Mouse (Mus musculus) megakaryocyte, adult 5-6 weeks (primary cell): ENCODE measurements around the gene Pld5. TPM values are rescaled to one million over a fixed set of nuclear protein-coding genes. Genes with fewer than 3 reads are reported as not detected.
A peak's percentile ranks its signal among the peaks of the same experiment; 100 is the strongest.

ENCODE experiments used
- ATAC-seq: 2 replicates; pipeline ENCODE4 v1.8.0; 2016; ENCODE audit warnings: mild to moderate bottlenecking, inconsistent platforms; ENCODE audit not compliant: poor library complexity, severe bottlenecking
- total RNA-seq, 2 experiments: library from RNA; stranded (forward) in 1 of 2; stranded (reverse) in 1 of 2; fragments of 153-499, 151-499 nt in 1 of 2; fragments of 221-1000, 200-1000 nt in 1 of 2; gene quantifications; 2 replicates each; pipeline versions ENCODE4 v1.2.3 to v1.2.4; 2015 to 2017

Gene Pld5
- total RNA-seq, 2 experiments from 2014 or later, result not detected

DNA sequence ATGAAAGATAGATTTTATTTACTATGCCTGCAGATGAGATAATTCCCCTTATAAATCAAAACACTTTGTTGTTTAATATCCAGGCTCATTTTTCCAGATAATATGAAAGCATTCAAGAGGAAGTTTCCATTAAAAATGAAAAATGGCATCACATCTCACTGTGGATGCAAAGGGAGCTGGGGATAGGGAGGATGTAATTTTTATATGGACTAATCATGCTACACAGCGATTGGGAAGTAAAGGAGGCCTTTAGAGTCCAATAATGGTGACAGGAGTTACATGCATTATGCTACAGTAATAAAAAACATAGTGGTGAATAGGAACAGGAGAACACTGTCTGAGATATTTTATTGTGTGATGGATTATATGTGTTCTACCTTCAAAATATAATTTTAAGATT lies 100.1 kb downstream of the Pld5 start:
- no peak for ATAC-seq

DNA sequence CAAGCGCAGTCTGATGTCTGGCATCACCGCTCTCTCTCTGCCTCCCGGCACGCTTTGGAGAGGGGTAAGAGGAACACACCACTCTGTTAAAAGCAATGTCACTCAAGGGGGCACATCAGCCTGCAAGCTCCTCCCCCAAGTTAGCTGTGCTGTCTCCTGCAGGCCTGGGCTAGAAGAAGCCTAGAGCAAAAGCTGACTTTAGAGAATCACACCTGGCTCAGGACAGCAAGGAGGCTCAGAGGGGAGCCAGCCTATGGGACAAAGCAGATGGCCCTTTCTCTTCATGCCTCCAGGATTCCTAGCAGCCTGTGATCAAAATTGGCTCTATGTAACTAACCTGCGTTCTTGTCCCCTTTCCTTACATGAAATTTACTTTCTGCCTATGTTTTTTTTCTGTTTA lies 107.3 kb downstream of the Pld5 start:
- no peak for ATAC-seq

DNA sequence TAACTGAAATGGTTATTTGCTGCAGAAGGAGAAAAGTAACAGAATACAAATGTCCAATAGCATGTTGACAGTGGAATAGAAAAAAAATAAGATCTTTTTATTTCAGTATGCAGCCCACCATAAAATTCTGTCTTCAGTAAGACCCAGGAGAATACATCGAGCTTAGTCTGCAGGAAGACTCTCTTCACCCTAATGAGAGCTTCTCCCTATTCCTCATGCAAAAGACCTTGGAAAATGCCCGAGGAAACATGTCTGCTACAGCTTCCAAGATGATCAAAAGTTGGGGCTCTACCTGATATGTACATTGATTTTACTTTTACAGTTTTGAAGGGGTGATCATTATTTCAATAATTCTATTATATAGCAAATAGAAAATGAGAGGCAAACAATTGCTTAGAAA lies 108.0 kb downstream of the Pld5 start:
- ATAC-seq, result no peak

DNA sequence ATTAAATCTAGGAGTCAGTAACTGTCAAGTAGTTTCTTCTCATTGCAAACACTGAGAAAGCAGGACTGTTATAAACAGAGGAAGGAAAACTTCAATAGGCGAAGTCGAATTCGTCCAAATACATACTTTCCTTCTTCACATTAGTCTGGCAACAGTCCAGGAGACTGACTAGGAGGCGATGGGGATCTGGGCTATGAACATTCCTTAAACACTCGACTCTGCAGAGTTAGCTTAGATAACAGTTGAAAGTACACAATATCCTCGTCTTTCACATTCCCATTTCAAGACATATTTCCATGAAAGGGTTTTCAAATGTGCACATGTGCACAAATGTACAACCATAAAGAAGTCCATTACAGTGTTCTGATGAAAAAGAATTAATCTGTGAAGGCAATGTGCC lies 129.8 kb downstream of the Pld5 start:
- ATAC-seq, result no peak

DNA sequence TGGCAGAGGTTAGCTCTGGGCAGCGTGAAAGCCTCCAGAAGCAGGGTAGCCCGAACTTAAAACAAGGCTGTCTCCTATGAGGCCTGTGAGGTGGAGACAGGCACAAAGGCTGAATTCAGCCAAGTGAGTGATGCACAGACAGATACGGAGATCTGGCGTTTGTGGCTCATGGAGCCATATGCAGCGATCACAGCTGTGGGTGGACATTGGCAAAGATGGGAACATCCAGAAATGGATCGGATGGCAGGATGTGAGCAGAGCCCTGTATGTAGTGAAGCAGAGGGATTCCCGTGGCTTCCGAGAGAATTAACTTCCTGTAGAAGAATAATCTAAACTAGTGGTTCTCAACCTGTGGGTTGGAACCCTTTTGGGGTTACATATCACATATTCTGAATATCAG lies 140.7 kb downstream of the Pld5 start:
- ATAC-seq, result no peak

DNA sequence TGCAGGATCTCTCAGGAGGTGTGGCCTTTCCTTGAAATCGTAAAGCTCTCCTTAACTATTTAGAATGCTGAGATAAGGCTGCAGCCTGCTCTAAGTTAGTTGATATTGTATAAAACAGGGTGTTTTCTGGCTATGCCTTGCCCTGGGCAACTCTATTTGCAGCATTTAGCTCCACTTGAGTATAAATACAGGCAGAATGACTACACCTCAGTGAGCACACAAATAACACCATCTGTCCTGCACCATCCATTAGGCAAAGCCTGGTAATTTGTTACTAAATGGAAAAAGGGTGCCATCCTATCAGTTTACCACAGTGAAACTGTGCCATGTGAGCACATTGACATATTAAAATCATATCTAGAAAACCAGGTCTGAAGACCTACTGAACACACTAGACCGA lies 149.3 kb downstream of the Pld5 start:
- no peak for ATAC-seq

DNA sequence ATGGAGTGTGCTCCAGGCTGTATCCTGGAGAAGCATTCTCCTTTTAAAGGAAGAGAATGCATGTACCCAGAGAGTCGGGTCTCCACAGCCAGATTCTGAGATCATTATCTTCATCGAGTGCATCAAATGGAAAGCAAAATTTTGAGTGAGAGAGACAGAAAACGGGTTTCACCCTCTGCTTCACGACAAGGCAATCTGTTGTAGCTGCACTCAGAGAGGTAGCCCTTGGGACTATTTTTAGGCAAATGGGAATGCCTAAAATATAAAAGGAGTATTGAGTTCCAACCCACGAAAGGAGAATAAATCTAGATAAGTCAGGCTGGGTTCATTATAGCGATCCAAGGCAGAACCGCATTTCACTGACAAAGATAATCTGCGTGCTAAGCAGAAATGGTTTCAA lies 150.7 kb downstream of the Pld5 start:
- ATAC-seq, result no peak

DNA sequence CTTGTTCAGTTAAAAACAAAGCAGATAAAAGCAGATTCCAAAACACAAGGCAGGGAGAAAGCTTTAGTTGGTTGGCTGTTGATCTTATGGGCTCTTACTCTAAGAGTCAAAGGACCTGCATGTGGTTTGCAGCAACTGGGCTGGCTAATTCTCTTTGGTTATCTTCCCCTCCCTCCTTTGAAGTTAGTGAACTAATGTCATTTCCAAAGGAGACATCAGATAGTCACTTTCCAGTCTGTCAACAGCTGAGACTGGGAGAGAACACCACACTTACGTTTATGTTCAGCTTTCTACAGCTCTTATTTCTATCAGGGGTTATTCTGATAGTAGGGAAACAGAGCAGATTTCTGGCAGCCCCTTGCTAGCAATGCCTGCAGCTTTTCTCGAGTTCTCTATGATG lies 151.3 kb downstream of the Pld5 start:
- ATAC-seq, result no peak

DNA sequence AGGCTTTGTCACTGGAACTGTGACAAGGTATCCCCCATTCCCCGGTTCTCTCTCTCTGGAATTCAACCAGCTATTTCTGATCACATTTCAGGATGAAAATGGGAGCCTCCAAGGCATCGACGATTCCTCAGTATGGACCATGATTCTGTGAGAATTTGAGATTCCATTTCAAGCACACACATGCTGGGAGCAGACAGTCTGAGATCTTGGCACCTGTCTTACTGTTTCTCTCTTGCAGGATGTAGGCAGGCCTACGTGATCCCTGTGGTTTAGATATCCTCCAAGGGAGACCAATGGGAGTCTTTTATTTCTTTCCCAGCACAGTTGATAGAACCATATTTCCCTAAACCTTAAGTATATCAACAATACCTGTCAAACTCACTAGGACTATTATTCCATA lies 159.5 kb downstream of the Pld5 start:
- ATAC-seq, result no peak

DNA sequence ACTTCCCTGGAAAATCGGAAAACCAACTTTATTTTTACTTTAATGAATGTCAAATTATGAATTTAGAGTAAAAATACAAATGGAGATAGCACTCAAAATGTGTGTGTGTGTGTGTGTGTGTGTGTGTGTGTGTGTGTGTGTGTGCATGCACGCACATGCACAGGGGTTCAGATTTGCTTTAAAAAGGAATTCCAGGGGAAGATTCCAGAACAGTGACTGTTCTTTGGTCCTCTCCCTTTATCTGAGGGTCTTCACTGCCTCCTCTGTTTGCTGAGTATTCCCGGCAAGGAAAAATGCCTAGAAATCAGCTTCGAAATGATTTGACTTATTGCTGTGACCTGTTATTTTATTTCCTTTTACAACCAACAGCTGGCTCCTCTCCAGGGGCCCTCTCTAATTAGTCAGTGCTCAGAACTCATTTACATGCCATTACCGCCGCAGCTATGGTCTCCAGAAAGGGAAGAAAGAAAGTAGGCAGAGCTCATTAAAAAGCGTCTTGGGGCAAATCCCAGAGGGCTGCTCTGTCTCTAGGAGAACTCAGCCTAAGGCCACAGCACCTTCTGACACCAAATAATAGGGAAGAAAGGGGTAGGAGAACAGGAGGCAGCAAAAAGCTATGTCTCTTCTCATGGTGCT lies 176.3 kb downstream of the Pld5 start:
- ATAC-seq, result no peak

DNA sequence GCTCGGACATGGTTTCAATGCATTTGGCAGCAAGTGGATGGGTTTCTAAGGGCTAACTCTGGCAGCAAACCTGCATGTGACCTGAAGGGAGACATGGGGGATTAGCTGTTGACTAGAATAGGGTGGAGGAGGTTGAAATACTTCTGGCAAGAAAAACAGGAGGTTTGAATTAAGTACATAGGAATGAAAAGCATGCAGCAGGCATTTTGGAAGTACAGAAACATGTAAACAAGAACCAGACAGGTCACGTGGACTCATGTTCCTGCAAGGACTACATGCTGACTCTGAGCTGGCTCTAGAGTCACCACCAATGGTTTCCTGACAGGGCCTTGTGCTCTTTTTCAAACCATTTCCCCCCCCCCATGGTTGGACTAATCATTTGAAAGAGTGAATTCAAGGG lies 183.0 kb downstream of the Pld5 start:
- ATAC-seq, result no peak

DNA sequence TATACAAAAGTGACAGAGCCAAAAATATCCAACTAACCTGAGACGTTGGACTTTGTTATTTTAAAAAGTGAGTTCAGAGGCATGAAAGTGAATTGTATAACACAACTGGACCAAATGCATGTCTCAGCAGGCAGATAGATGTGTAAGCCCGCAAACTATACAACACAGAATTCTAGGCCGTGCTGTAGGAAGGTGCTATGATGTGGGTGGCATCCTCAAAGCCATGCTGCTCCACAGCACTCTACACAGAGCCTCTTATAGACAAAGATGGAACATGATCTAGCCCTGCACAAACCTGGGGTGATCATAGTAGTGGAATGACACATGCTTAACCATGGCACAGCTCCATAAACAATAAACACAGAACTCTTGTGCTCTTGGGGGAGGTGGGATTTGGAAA lies 185.7 kb downstream of the Pld5 start:
- no peak for ATAC-seq

DNA sequence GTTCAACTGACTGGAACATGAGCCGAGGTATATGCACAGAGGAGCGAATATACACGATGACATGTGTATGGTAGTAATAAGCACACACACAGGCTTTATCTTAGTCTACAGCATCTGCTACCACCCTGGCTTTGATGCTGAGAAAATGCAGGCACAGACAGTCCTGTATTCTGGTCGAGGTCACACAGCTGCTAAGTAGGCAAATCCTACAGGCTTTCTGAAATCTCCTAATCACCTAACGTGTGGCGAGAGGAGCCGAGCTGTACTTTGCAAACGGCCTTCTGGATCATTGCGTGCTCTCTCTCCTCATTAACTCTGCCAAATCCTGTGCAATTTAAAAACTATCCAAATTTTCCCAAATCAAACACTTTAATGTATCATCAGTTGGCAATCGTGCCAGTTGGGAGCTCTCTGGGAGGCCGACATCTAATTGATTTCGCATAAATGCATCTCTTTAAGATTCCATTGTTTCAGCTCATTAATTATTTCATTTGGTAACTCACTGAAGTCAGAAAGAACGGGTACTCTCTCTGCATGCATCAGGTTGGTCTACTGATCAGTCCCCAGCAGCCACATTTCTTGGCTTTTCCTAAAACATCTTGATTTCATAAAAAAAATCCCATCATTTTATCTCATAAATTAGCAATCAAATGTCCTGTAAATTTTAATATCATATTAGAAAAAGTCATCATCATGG lies 189.0 kb downstream of the Pld5 start:
- ATAC-seq, result no peak

DNA sequence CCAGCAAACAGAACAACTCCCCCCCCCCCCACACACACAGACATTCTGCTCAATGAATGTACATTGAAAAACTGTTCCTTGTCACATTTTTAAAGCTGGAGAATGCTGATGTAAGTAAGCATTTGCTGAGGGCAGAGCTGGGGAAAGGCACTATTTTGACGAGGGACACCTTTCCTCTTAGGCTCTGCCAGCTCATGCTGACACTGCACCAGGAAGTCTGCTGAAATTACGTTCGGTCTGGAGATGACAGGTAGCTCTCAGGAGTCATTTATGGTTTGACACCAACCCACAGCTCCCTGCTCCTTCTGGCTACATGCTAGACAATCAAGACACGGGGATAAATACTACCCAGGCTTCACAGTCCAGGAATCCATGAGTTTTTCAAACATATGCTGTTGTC lies 192.8 kb downstream of the Pld5 start:
- ATAC-seq, result no peak

DNA sequence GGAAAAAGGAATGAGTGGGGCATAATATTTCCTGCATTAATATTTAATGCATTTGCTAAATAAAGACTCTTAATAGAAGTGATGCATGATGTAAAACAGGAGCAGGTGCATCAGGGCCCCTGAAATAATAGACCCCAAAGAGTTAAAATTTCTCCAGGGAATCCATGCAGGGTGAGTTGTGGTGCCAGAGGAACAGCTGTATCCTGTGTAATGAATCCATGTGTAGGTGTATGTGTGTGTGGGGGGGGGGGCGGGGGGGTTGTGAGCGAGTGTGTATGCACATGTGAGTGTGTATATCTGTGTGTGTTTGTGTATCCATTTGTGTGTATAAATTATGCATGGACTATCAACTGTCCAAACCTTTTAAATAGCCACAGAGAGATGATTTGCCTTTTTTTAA lies 194.1 kb downstream of the Pld5 start:
- no peak for ATAC-seq

DNA sequence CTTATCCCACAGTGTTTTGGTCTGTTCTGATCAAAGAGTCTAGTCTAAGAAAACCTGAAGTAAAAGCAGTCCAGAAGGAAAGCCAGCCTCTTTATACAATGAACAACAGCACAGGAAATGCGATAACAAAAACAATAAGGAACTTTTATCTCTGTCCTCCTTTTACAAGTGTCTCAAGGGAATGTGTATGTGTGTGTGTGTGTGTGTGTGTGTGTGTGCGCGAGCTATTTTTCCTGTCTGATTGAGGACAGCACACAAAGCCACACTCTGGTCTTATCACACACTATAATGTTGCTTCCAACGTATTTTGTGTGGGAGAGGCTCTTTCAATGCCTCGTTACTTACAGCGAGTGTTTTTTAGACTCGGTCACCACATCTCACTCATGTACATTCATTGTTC lies 196.7 kb downstream of the Pld5 start:
- no peak for ATAC-seq

DNA sequence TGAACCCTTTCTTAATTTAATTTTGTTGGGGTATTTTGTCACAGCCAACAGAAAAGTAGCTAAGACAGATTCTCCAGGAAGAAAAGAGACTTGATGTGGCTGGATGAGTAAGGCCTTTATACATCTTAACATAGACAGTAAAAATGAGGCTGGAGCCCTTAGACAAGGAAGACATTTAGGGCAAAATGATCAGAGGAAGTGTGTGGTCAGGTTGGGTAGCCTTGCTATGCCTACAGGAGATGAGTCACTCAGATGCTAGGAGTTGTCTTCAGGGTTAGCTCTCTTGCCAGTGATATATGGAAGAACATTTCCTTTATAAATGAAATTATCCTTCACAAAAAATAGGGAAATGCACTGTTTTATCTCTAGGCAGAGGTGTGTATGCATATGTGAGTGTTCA lies 198.3 kb downstream of the Pld5 start:
- ATAC-seq, result peak; percentile 17; the same call in 1 of the 2 replicates

DNA sequence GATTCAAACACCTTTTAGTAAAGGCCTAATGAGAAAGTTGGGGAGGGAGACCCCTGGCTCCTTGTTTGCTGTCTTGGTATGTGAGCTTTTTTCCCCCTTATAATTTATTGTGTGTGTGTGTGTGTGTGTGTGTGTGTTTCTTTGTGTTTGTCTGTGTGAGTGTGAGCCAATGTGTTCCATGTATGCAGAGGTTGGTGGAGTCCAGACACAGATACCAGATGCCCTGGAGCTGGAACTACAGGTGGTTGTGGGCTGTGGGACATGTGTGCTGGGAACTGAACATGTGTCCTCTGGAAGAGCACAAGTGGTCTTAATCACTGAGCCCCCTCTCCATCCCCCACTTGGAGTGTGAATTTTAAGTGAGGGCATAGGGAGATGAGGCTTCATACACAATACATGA lies 199.3 kb downstream of the Pld5 start:
- no peak for ATAC-seq

DNA sequence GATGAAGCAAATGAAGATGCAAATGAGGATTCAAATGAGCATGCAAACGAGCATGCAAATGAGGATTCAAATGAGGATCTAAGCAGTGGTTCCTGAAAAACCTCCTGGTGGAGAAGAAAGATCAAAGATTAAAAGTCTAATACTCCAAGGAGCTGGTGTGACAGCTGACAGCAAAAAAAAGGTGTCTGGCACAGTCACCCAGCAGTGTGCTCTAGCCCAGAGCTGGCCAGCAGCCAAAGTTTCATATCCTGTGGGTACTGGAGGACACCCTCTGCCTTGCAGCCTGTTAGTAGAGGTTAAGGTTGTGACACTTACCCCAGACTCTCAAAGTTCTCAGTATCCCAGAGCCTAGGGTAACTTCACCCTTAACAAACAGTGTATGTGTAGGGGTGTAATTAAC lies 199.7 kb downstream of the Pld5 start:
- peak; percentile 29 for ATAC-seq

DNA sequence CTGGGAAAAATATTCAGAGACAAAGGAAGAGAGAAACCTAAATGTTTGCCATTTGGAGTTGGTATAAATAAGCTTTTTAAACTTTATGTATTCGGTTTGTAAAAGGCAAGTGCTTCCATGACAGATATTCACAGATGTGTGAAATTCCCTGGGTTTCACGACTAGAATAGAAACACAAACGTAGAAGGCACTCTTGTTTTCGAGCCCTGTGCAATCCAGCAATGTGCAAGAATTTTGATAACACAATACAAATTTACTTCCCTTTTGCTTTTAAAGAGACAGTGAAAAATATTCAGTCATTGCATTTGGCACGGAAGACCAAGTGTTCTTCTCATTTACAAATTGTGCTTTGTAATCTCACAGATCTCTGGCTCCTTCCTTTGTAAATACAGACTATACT lies 200.6 kb downstream of the Pld5 start:
- no peak for ATAC-seq

DNA sequence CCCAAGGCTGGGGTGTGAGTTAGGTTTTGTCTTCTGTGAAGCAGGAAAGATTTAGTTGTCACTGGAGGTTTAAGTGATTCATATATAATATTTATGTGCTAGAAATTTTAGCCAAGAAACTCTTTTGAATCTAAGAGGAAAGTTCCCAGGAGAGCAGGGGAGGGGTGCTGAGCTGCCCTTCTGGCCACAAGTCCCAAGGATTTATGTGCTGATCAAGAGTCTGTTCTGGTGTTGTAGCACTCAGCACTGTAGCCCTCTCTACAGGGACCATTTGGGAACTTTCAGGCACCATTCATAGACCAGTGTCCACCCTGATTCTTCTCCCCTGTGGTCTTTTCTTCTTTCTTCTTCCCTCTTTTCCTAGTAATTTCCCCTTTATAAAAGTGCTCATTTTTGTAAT lies 209.8 kb downstream of the Pld5 start:
- no peak for ATAC-seq

DNA sequence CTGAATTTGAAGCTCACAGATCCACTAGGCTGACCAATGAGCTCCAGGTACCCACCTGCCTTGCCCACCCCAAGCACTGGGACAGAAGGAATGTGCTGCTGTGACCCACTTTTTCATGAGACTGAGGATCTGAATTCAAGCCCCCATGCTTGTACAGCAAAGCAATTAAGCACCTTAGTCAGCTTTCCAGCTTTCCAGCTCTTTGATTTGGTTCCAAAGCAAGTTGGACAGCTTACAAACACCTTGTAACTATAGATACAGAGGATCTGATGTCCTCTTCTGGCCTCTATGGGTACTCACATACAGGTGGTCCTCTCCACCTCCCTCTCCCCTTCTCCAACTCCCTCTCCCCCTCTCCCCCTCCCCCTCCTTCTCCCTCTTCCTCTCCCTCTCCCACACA lies 210.6 kb downstream of the Pld5 start:
- ATAC-seq, result no peak

DNA sequence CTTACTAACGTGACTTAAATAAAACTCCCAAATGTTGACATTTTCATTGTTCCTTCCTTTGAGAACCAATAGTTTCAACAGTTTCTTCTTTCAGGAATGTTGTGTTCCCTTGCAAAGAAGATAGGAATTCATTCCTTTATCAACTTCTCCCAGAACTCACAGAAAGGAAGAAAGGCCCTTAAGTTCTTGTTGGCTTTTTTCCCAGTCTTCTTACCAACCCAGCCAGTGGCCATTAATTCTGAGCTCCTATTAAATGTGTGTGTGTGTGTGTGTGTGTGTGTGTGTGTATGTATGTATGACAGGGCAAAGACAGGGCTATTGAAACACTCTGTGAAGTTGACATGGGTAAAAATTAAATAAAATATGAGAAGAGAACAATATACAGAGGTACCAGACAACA lies 221.5 kb downstream of the Pld5 start:
- ATAC-seq, result no peak
